10 mouse cellular contexts compared by ENCODE assay signal in the genomic region with DNA sequence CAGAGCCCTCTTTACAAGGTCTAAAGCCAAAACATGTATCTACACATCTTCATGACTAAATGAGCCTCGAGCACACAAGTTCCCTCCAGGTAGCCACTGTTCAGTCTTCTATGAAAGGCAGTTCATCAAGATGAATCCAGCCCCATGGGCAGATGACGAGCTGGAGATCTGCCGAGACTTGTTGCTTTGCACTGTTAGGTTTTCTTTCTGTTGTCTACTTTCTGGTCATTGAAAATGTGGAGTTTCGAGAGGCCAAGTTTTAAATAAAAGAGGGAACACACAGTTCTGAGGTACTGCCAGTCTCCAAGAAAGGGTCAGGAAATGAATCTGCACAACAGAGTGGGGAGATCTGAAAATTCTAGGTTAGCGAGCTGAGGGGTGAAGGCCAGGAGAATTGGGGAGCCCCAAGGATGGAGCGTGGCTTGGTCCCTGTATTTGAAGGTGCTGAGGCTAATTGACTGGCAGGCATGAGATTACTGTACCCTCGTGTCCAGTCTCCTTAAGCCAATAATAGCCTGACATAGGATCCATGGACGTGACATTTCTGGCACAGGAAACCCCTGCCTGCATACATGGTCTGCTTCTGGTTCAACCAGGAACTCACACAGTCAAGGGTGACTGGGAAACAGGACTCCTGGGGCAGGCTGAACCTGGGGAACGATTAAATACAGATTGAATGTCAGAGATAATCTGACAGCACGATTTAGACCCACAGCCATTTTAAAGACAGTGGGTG. TPM values are rescaled to one million over a fixed set of nuclear protein-coding genes. Genes with fewer than 3 reads are reported as not detected.
DNase-seq lines count a peak whose midpoint lies in the region; ATAC-seq and TF ChIP-seq lines count a peak whose summit lies in the region.
"Had no signal": no experiment of that assay in that cellular context is flagged by ENCODE, and none has a peak within 500 bp of the region (broad histone marks: within the 10 kb centered on the region; RNA-seq: fewer than 3 reads in every experiment).

No protein-coding gene starts in this region.

- H3K27ac ChIP-seq in gastrocnemius, adult 2 months, result peak overlapping the region; percentile 79
- peak overlapping the region; percentile 34 for H3K27ac ChIP-seq in kidney, embryonic 16.5 days (ENCODE audit: low read length)
- peak overlapping the region; percentile 87 for H3K27ac ChIP-seq in brown adipose tissue, adult 24 weeks (replicated peaks; ENCODE audit: low read depth, low read length)
- peak overlapping the region; percentile 88 for H3K27ac ChIP-seq in limb, embryonic 12.5 days

- peak; percentile 68 for DNase-seq in gastrocnemius, adult 2 months
- DNase-seq in gastrocnemius, postnatal 14 days, result no peak
- DNase-seq in kidney, adult 18-20 months, result no peak
- no peak for DNase-seq in adrenal gland, postnatal 25 days
- DNase-seq in testis, postnatal 10 days (ENCODE audit: low spot score), result no peak
- DNase-seq: left cerebral cortex, postnatal 4 days had no signal

- intact Hi-C loops in gastrocnemius, adult 2 months (cut with DNase I), result no loop called here
- intact Hi-C loops in gastrocnemius, postnatal 14 days (cut with DNase I; ENCODE audit: low total_unique reads), result no loop called here

- no peak for ATAC-seq in kidney, embryonic 16.5 days (ENCODE audit: low FRiP score, low TSS enrichment)
- no peak for ATAC-seq in limb, embryonic 12.5 days (ENCODE audit: insufficient number of reproducible peaks, insufficient read depth, low FRiP score, low TSS enrichment, low read depth)
- ATAC-seq: activated CD4-positive, CD25-positive, alpha-beta regulatory T cell, adult 4 months had no signal

- H3K9ac ChIP-seq in kidney, embryonic 16.5 days (replicated peaks; ENCODE audit: low read length), result no peak overlapping the region
- H3K9ac ChIP-seq in limb, embryonic 12.5 days (replicated peaks), result no peak overlapping the region

- 0 out of 2 replicates have a peak overlapping the region, but pooled peaks have one; percentile 17 for H3K4me3 ChIP-seq in gastrocnemius, adult 2 months
- no peak overlapping the region for H3K4me3 ChIP-seq in kidney, embryonic 16.5 days (ENCODE audit: low read length)
- no peak overlapping the region for H3K4me3 ChIP-seq in brown adipose tissue, adult 24 weeks (ENCODE audit: insufficient read depth, low read depth, low read length)
- no peak overlapping the region for H3K4me3 ChIP-seq in limb, embryonic 12.5 days (replicated peaks)

- no peak for TF ChIP-seq CTCF in gastrocnemius, adult 2 months (IDR thresholded peaks at IDR 0.05)

- WGBS in kidney, embryonic 16.5 days, result 71% methylated on average over 10 of the region's 10 CpGs
- 61% methylated on average over 10 of the region's 10 CpGs for WGBS in limb, embryonic 12.5 days

- H3K4me1 ChIP-seq in kidney, embryonic 16.5 days (ENCODE audit: insufficient read depth, low read length), result peaks cover 9% of the 10 kb centered on the region; the same call in 1 of the 2 replicates
- peaks cover 10% of the 10 kb centered on the region; the same call in 1 of the 2 replicates for H3K4me1 ChIP-seq in brown adipose tissue, adult 24 weeks (ENCODE audit: control insufficient read depth, insufficient read depth, insufficient read length, low read length)
- peaks cover 41% of the 10 kb centered on the region for H3K4me1 ChIP-seq in limb, embryonic 12.5 days (replicated peaks)

- H3K9me3 ChIP-seq in kidney, embryonic 16.5 days (ENCODE audit: low read length), result no peaks in the 10 kb centered on the region
- no peaks in the 10 kb centered on the region for H3K9me3 ChIP-seq in limb, embryonic 12.5 days

- no peak overlapping the region for H3K4me2 ChIP-seq in kidney, embryonic 16.5 days (replicated peaks; ENCODE audit: low read depth, low read length)
- no peak overlapping the region for H3K4me2 ChIP-seq in limb, embryonic 12.5 days

- H3K36me3 ChIP-seq in kidney, embryonic 16.5 days (ENCODE audit: insufficient read depth, low read length), result peaks cover 51% of the 10 kb centered on the region; the same call in 1 of the 2 replicates
- H3K36me3 ChIP-seq in limb, embryonic 12.5 days, result peaks cover 11% of the 10 kb centered on the region; the same call in 1 of the 2 replicates

- H3K27me3 ChIP-seq in kidney, embryonic 16.5 days (ENCODE audit: insufficient read depth, low read length), result no peaks in the 10 kb centered on the region
- H3K27me3 ChIP-seq in limb, embryonic 12.5 days, result no peaks in the 10 kb centered on the region

RNA-seq across cellular contexts. Expression of gene Naa20, which starts 52.6 kb away (rescaled TPM):
- total RNA-seq in gastrocnemius, adult 2 months (2021), result 10 to 100 TPM; 53.5 to 69.1 TPM
- 10 to 100 TPM; 42.3 to 45.8 TPM for total RNA-seq in gastrocnemius, postnatal 14 days (2021)
- 170 and 177 TPM in 2 replicates for polyA plus RNA-seq in kidney, embryonic 16.5 days (2015; fragmentation: Nextera tagmentation; extraction: Ambion mirVana)
- 112 and 157 TPM in 2 replicates for polyA plus RNA-seq in brown adipose tissue, adult 24 weeks (2012; ENCODE audit: insufficient read depth, insufficient read length, missing spikeins)
- polyA plus RNA-seq in limb, embryonic 12.5 days (2016; fragmentation: Nextera tagmentation; extraction: Ambion mirVana), result 156 and 160 TPM in 2 replicates
- 48.6 and 57.5 TPM in 2 replicates for total RNA-seq in adrenal gland, postnatal 25 days (2021)

Comparison
In these comparisons a context has a peak if more than half of its experiments do, and no peak if none do; other contexts are left out.
1. H3K27ac ChIP-seq: peak in every context shown above with its lines; median percentile 88 in limb, embryonic 12.5 days; 87 in brown adipose tissue, adult 24 weeks; 79 in gastrocnemius, adult 2 months; 34 in kidney, embryonic 16.5 days.